Mouse (Mus musculus) Muller cell, postnatal 12 days (primary cell): ENCODE data around the gene Ubtd2.

ENCODE experiments used
- DNase-seq: peaks from one replicate; pipeline ENCODE4 v3.0.0-alpha.2; 2015; ENCODE audit errors: inconsistent ontology term

Gene Ubtd2

GRCm38 (mm10) chr11:32454800-32455506 lies at the start of gene Ubtd2:
Gene Ubtd2, plus strand, starts transcription at chr11:32455370.
- peak; percentile 97 for DNase-seq

GRCm38 (mm10) chr11:32407863-32408262 lies 47.3 kb upstream of the Ubtd2 start:
- DNase-seq: no peak

DNA sequence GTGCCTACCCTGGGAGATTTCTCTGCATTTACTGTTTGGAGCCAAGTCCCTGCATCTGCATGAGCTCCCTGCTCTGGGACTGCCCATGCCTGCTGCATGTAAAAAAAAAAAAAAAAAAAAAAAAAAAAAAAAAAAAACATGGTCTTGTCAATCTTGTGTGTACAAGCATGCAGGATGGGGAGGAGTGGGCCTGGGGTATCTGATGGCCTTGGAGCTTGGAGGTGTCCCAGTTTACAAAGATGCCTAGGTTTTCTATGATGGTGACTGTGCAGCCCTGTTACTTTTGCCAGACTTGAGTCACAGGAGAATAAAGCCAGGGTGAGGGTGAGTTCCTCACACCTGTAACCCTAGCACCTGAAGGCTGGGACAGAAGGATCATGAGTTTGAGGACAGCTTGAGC lies 46.1 kb upstream of the Ubtd2 start:
- DNase-seq: no peak

DNA sequence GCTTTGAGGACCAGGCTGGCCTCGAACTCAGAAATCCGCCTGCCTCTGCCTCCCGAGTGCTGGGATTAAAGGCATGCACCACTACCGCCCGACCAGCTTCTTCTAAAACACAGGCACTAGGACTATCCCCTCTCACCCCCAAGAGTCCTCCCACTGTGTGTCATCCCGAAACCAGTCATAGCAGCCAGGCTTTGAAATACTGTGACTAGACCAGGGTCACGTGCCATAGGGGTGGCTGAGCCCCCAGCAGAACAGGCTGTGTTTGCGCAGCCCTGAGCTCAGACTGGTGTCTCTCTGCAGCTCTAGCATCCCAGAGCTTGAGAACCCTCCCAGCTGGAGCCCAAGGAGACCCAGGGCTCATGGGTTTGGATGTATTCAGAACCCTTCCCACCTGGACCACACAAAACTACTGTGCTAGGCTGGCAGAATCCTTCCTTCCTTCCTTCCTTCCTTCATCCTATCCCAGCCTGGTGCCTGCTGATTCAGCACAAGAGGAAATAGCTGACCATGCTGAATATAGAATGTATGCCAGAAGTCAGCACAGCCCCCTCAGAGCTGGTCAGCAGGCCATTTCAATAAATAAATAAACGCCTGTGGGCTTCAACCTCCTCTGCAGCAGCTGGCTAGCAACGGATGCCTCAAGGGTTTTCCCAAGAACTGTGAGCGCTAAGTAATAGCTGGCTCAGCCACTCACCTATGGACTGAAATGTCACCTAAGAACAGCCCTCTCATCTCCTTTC lies 45.2 kb upstream of the Ubtd2 start:
- DNase-seq: no peak

DNA sequence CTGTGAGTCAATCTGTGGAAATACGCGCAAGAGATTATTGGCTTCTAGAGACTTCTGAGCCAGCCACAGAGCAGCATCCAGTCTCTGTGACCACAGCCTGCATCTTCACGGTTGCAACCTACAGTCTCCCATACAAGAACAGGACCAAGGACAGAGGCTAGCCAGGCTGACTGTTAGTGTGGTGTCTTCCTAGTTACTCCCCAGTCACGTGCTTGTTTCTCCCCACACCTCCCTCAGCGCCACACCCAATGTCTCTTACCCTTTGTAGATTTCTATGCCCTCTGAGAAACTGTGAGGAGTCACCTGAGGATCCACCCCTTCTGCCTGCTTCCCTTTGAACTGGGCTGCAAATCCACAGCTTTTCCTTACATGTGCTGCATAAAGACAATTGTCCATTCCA lies 35.2 kb upstream of the Ubtd2 start:
- no peak for DNase-seq

DNA sequence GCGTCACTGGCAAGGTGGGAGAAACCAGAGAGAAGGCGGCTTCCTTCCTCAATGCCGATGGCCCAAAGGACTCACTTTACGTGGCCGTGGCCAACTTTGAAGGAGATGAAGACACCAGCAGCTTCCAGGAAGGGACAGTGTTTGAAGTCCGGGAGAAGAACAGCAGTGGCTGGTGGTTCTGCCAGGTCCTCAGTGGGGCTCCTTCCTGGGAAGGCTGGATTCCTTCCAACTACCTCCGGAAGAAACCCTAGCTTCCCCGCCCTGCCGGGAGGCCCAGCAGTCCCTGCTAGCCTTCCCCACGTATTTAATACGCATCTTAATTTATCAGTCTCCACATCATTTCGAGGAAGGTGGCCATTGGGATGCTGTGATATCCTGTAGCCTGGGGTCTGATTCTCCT lies 31.9 kb upstream of the Ubtd2 start:
- no peak for DNase-seq

DNA sequence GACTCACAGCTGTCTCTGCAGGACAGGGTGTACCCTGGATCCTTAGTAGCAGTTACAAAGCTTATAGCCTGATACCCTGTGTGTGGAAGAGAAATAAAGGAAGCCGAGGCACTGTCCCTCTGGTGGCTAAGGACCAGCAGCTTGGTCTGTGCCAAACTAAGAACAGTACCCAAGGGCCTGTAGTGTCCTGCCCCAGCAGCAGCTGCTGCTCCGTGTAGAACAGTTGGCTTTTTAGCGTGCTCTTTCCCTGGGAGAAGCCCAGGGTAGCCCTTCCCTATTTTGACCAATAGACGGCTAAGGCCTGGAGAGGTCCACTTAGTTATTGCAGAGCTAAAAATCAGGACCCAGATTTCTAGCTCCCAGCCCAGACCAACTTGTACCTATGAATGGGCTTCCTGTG lies 30.6 kb upstream of the Ubtd2 start:
- no peak for DNase-seq

DNA sequence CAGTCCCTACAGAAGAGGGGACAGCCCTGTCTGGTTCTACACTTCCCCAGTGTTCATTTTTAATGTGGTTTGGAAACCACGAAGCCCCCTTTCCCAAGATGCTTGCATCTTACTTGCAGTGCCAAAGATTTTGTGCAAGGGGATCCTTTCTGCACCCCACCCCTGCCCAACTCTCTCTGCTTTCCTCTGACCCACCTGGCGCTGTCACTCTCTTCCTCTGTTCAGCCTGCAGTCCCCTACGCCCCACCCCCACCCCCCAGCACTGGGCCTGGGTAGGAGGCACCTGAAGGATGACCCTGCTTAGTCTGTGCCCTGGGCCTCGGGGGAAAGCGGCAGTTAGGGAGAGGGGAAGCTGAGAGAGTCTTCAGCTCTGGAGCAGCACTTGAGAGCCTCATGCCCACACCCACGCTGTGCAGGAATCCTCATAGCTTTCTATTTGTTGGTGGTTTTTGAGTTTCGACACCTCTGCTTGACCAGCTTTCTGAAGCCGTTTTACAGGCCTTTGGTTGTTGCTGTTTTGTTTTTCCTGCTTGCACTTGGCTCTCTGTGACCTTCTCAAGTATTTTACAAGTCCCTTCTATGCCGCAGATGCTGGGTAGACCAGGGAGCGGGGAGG lies 30.0 kb upstream of the Ubtd2 start:
- no peak for DNase-seq

GRCm38 (mm10) chr11:32427537-32427936 lies 27.6 kb upstream of the Ubtd2 start:
- no peak for DNase-seq

DNA sequence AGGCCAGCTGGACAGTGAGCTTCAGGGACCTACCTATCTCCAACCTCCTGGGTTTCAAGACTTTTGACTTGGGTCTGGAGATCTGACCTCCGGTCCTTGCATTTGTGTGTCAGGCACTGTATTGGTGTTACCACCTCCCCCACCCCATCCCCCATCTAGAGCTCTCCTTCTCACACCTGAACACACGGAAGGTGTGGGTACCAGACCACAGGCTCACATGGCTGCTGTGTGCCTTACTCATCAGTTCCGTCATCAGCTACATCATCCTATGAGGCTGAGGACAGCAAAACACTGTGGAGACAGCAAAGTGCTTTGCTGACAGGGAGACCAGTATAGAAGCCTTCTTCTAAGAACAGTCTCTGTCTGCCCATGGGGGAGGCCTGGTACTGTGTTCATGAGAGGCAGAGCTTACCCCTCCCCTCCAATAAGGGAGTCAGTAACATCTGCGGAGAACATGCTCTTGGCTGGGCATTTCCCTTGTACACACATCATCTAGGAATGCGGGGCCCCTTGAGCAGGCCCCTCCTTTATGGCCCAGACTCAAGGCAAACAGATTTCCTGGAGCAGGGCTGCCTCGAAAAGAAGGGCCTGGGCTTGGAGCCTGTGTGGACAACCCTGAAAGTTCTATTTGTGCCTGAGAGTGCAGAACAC lies 19.6 kb upstream of the Ubtd2 start:
- peak; percentile 86 for DNase-seq

GRCm38 (mm10) chr11:32442576-32442975 lies 12.6 kb upstream of the Ubtd2 start:
- DNase-seq: no peak

GRCm38 (mm10) chr11:32444266-32444665 lies 10.9 kb upstream of the Ubtd2 start:
- DNase-seq: peak; percentile 85

GRCm38 (mm10) chr11:32445135-32445534 lies 10.0 kb upstream of the Ubtd2 start:
- no peak for DNase-seq

GRCm38 (mm10) chr11:32445637-32446226 lies 9.4 kb upstream of the Ubtd2 start:
- DNase-seq: no peak

DNA sequence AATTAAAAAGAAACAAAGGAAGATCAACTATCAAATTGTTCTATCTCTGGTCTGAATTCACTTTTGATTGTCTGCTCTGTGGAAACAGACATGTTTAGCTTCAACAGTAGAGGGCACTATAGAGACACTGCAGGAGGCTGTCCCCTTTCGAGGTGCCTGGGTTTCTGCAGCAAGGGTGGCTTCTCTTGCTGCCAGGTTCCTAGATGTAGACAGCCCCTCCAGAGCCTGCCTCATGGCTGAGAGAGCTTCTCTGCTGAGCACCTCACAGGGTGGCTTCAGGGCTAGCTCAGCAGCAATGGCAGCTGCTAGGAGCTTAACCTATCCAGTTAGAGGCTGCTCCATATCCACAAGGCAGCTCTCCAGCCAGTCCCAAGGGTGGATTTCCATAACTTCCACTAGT lies 5.0 kb upstream of the Ubtd2 start:
- DNase-seq: peak; percentile 25

GRCm38 (mm10) chr11:32451306-32451705 lies 3.9 kb upstream of the Ubtd2 start:
- no peak for DNase-seq

DNA sequence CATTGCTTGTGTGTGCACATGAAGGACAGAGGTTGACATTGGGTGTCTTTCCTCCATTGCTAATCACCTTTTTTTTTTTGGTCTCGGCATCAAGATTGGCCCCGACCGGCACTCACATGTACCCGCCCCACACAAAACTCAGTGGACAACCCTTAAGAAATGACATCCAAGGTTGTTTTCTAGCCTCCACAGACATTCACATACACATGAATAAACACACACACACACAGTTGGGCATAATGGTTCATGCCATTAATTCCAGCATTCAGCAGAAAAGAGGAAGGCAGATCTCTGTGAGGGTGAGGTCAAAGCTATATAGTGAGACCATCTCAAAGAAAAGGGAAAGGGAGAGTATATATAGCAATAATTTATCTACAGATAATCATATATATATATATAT lies 2.4 kb upstream of the Ubtd2 start:
- DNase-seq: no peak

GRCm38 (mm10) chr11:32453353-32453915 lies 1.7 kb upstream of the Ubtd2 start:
- no peak for DNase-seq

DNA sequence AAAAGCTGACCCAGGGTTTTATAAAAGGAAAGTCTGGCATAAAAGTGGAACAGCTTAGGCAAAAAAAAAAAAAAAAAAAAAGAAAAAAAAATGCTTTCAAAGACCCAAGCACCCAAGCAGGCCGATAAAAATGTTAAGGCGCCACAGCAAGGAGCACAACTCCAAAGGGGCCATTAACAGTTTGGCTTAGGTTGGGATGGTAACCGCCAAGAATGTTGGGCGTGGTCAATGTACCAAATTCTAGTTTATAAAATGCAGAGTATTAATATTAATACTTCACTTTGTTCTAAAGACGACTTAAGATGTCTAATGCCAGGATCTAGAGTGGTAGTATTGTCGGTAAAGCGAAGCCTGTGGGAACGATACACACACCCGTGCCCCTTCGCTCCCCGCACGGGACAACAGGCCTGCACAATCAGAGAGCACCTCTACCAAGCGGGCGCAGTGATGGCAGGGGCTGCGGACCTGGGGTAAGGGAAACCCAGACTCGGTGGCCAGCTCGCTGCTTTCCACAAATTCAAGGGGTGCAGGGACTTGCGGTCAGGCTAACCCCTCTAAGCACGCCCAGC lies 855 bp upstream of the Ubtd2 start:
- no peak for DNase-seq

GRCm38 (mm10) chr11:32455507-32456141 lies 454 bp downstream of the Ubtd2 start:
- DNase-seq: peak; percentile 61

DNA sequence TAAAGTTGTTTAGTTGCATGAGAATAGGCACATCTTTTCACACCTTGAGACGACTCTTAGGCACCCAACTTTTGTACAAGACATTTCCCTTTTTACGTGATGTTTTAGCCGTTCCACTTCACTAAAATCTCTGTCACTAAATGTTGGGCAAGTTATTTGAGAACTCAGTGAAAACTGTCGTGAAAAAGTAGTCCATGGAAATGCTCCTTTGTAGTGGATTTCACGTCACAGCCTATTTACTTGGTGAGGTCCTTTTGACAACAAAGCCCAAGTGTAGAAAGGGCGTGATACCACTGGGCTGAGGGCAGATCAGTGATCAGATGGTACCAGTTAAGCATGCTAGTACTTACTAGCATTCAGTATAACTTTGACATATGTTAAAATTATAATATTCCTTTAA lies 1.2 kb downstream of the Ubtd2 start:
- DNase-seq: peak; percentile 42
